Mouse (Mus musculus): ENCODE results near the gene Gtpbp3. TPM values are rescaled to one million over a fixed set of nuclear protein-coding genes. Genes with fewer than 3 reads are reported as not detected.

The Gtpbp3 gene
- polyA plus RNA-seq, 2 experiments = 1.3 to 9.2 TPM

DNA sequence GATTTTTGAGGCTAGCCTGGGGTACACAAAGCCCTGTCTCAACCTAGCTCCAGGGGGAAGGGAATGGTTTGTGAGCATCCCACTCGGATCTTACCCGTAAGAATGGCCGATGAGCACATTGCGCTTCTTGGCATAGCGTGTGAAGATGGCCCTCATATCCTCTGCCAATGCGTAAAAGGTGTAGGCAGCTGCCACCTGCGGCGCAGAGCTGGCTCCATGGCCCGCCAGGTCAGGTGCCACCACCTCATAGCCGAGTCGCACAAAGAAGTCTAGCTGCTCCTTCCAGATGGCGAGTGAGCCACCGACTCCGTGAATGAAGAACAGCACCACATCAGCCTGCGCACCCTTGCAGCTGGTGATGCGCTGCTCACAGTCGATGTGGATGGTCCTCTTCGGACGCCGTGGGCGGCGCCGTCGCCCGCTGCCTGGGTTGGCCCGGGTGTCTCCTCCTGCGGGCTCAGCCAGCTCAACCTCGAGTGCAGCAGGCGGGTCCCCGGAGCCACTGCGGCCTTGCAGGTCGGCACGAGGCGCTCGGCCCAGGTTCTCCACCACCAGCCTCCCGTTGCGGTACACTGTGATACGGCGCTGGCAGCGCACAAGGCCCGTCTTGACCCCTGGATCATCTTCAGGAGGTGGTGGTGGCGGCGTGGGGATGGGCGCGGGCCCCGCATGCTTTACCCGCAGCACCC lies 26.6 kb upstream of the Gtpbp3 start:
- Histone ChIP-seq H3K27ac (no peak overlapping the region), H3K4me3 (ENCODE audit: insufficient read depth in 1 of 2, low read depth in 2 of 2, low read length in 2 of 2) (no peak overlapping the region), H3K9me3 (ENCODE audit: control insufficient read depth, low read length) (no peaks in the 10 kb centered on the region), H3K9ac (replicated peaks) (no peak overlapping the region), H3K36me3 (replicated peaks; ENCODE audit: control insufficient read depth, insufficient read depth, low read depth) (peaks cover 2% of the 10 kb centered on the region; the same call in 1 of the 2 replicates), H3K4me2 (ENCODE audit: low read depth) (no peak overlapping the region), H3K4me1 (replicated peaks; ENCODE audit: control insufficient read depth in 2 of 2, insufficient read depth in 2 of 2, low read length in 1 of 2) (peaks cover 11 to 20% of the 10 kb centered on the region in 2 experiments), H3K27me3 (ENCODE audit: control insufficient read depth, insufficient read depth, low read length) (no peaks in the 10 kb centered on the region)
- TF ChIP-seq CTCF (IDR thresholded peaks at IDR 0.05; ENCODE audit: low read depth) (no peak), EP300 (IDR thresholded peaks at IDR 0.05; ENCODE audit: low read depth) (no peak)
- WGBS (ENCODE audit: insufficient replicate concordance) = 89% methylated on average over 47 of the region's 47 CpGs
- ATAC-seq (ENCODE audit: insufficient read depth) (no peak), DNase-seq (ENCODE audit: low read depth in 3 of 3, low spot score in 3 of 3) (no peak)

DNA sequence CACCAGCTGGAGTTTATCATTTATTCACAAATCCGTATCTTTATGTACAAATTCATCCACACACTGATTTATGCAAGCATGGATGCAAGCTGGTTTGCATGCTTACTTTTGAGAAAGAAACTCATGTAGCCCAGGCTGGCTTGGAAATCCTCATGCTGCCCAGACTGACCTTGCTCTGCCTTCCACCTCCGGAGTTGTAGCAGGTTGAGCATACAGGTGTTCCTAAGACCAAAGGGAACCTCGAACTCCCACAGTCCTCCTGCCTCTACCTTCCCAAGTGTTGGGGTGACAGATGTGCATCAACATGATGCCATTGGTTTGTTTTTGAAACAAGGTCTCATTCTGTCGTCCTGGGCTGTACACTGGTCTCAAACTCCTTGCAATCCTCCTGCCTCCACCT lies 25.7 kb upstream of the Gtpbp3 start:
- H3K36me3 ChIP-seq (replicated peaks; ENCODE audit: control insufficient read depth, insufficient read depth, low read depth) = peaks cover 2% of the 10 kb centered on the region; the same call in 1 of the 2 replicates
- no peak overlapping the region; the same call in 1 of the 2 replicates for H3K9ac ChIP-seq (replicated peaks)
- H3K27me3 ChIP-seq (ENCODE audit: control insufficient read depth, insufficient read depth, low read length) = no peaks in the 10 kb centered on the region
- H3K4me1 ChIP-seq (replicated peaks; ENCODE audit: control insufficient read depth in 2 of 2, insufficient read depth in 2 of 2, low read length in 1 of 2) = peaks cover 11 to 18% of the 10 kb centered on the region in 2 experiments
- H3K4me3 ChIP-seq (ENCODE audit: insufficient read depth in 1 of 2, low read depth in 2 of 2, low read length in 2 of 2) = no peak overlapping the region; a peak in 1 of 4 replicates
- no peaks in the 10 kb centered on the region for H3K9me3 ChIP-seq (ENCODE audit: control insufficient read depth, low read length)
- ATAC-seq (ENCODE audit: insufficient read depth) (no peak), DNase-seq (ENCODE audit: low read depth in 3 of 3, low spot score in 3 of 3) (no peak)
- WGBS (ENCODE audit: insufficient replicate concordance) = 63% methylated on average over 4 of the region's 4 CpGs
- no peak for TF ChIP-seq CTCF (IDR thresholded peaks at IDR 0.05; ENCODE audit: low read depth)
- TF ChIP-seq EP300 (IDR thresholded peaks at IDR 0.05; ENCODE audit: low read depth) = no peak
- H3K4me2 ChIP-seq (ENCODE audit: low read depth) = peak overlapping the region; percentile 82
- no peak overlapping the region for H3K27ac ChIP-seq

DNA sequence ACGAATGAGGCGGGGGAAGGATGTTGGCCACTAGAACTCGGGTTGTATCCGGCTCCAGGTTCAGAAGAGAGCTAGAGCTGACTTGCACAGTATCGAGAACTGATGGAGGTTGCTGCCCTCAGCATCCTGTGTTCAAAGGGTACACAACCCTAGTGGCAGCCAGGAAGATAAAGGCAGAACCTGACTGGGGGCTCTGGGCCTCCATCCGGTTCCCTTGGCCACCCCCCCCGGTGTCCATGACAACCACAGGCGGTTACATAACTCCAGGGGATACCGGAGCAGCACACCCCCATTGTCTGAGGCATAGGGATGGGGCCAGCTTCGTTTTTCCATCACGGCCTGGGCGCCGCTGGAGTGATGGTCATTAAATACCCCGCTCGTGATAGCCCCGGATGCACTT lies 25.1 kb upstream of the Gtpbp3 start:
- H3K4me1 ChIP-seq (replicated peaks; ENCODE audit: control insufficient read depth in 2 of 2, insufficient read depth in 2 of 2, low read length in 1 of 2) = peaks cover 11 to 17% of the 10 kb centered on the region in 2 experiments
- ATAC-seq (ENCODE audit: insufficient read depth) = no peak
- WGBS (ENCODE audit: insufficient replicate concordance) = 7% methylated on average over 16 of the region's 16 CpGs
- no peak for TF ChIP-seq CTCF (IDR thresholded peaks at IDR 0.05; ENCODE audit: low read depth)
- no peak for TF ChIP-seq EP300 (IDR thresholded peaks at IDR 0.05; ENCODE audit: low read depth)
- H3K4me3 ChIP-seq (ENCODE audit: insufficient read depth in 1 of 2, low read depth in 2 of 2, low read length in 2 of 2) = peak overlapping the region; percentile 68 to 71
- peak overlapping the region; percentile 80 for H3K9ac ChIP-seq (replicated peaks)
- no peak overlapping the region for H3K27ac ChIP-seq
- H3K4me2 ChIP-seq (ENCODE audit: low read depth) = peak overlapping the region; percentile 82
- H3K27me3 ChIP-seq (ENCODE audit: control insufficient read depth, insufficient read depth, low read length) = no peaks in the 10 kb centered on the region
- DNase-seq (ENCODE audit: low read depth in 3 of 3, low spot score in 3 of 3) = peak in 1 of 3 experiments; percentile 29
- peaks cover 2% of the 10 kb centered on the region; the same call in 1 of the 2 replicates for H3K36me3 ChIP-seq (replicated peaks; ENCODE audit: control insufficient read depth, insufficient read depth, low read depth)
- no peaks in the 10 kb centered on the region for H3K9me3 ChIP-seq (ENCODE audit: control insufficient read depth, low read length)

DNA sequence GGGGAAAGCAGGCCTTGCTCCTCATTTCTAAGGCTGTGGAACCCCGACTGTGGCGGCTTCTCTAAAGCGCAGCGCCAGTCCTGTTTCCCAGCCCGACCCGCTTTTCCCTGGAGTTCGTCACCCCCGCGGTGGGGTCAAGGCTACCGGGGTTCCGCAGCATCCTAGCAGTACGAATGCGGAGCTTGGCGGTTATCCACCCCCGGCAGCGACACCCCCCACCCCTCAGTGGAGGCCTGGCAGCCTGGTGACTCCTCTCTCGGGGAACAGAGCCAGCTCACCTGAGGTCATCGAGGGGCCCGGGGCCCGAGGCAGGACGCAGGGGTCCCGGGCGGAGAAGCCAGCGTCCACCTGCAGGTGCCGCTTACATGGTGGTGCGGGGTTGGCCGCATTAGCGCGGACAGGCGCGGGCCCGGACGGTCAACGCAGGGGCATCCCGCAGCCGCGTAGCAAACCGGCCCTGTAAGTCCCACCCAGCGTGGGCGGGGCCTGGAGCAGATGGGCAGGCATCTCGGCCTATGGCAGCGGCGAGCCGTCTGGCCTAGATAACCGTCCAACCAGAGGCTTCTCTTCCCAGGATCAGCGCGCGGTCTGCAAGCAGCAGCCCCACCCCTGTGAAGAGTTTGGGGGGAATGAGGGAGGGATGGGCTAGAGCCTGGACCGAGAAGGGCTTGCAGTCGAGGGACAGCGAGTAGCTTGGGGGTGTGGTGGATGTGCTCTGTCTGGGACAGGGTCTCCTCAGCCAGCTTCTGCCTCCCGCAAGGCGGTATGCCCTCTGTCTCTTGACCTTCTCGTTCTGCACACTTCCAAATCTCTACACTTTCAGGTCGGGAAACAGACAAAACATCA lies 24.5 kb upstream of the Gtpbp3 start, which contains the start of gene Abhd8:
Gene Abhd8 (minus strand): TSS at position 468 of the 846 bp plus-strand sequence.
- Histone ChIP-seq H3K27ac (peak within 1 kb of the TSS; percentile 77), H3K9ac (replicated peaks) (peak within 1 kb of the TSS; percentile 80), H3K4me2 (ENCODE audit: low read depth) (peak within 1 kb of the TSS; percentile 82), H3K9me3 (ENCODE audit: control insufficient read depth, low read length) (no peaks in the 10 kb centered on the region), H3K4me3 (ENCODE audit: insufficient read depth in 1 of 2, low read depth in 2 of 2, low read length in 2 of 2) (peak within 1 kb of the TSS; percentile 71 to 94), H3K4me1 (replicated peaks; ENCODE audit: control insufficient read depth in 2 of 2, insufficient read depth in 2 of 2, low read length in 1 of 2) (peaks cover 11 to 17% of the 10 kb centered on the region in 2 experiments), H3K36me3 (replicated peaks; ENCODE audit: control insufficient read depth, insufficient read depth, low read depth) (peaks cover 2% of the 10 kb centered on the region; the same call in 1 of the 2 replicates), H3K27me3 (ENCODE audit: control insufficient read depth, insufficient read depth, low read length) (no peaks in the 10 kb centered on the region)
- DNase-seq (ENCODE audit: low read depth in 3 of 3, low spot score in 3 of 3) = peak; percentile 90 to 95 (median 91)
- 1% methylated on average over 55 of the region's 55 CpGs for WGBS (ENCODE audit: insufficient replicate concordance)
- TF ChIP-seq EP300 (IDR thresholded peaks at IDR 0.05; ENCODE audit: low read depth) (no peak), CTCF (IDR thresholded peaks at IDR 0.05; ENCODE audit: low read depth) (0 out of 2 replicates have a peak, but pooled peaks have one; percentile 6)
- peak; percentile 73 for ATAC-seq (ENCODE audit: insufficient read depth)
